Mouse (Mus musculus) kidney, embryonic 16.5 days (tissue): ENCODE measurements around the gene Agbl5. TPM values are rescaled to one million over a fixed set of nuclear protein-coding genes. Genes with fewer than 3 reads are reported as not detected.

Experiments
- ATAC-seq: fragments of 200-750 bp; cut with Nextera tagmentation; 2 replicates; pipeline ENCODE4 v1.8.0; 2017; ENCODE audit warnings: moderate TSS enrichment; ENCODE audit not compliant: low FRiP score, low TSS enrichment
- H3K27ac ChIP-seq: fragments of 300-500 bp; sonication (generic); 2 replicates; pipeline ENCODE4 v1.5.1; 2014; ENCODE audit warnings: low read length
- H3K27me3 ChIP-seq: fragments of 300-500 bp; sonication (generic); 2 replicates; pipeline ENCODE4 v1.6.1; 2014; ENCODE audit warnings: low read length, control low read depth, mixed read lengths; ENCODE audit not compliant: insufficient read depth
- H3K36me3 ChIP-seq: fragments of 300-500 bp; sonication (generic); 2 replicates; pipeline ENCODE4 v1.6.1; 2014; ENCODE audit warnings: low read length, control low read depth, mixed read lengths; ENCODE audit not compliant: insufficient read depth
- H3K4me1 ChIP-seq: fragments of 300-500 bp; sonication (generic); 2 replicates; pipeline ENCODE4 v1.6.1; 2014; ENCODE audit warnings: low read length, control low read depth, mixed read lengths; ENCODE audit not compliant: insufficient read depth
- H3K4me2 ChIP-seq: fragments of 300-500 bp; sonication (generic); replicated peaks from 2 replicates; pipeline ENCODE4 v1.6.1; 2014; ENCODE audit warnings: low read depth, low read length
- H3K4me3 ChIP-seq: fragments of 300-500 bp; sonication (generic); 2 replicates; pipeline ENCODE4 v1.5.1; 2014; ENCODE audit warnings: mild to moderate bottlenecking, low read length
- H3K9ac ChIP-seq: fragments of 300-500 bp; sonication (generic); replicated peaks from 2 replicates; pipeline ENCODE4 v1.6.1; 2014; ENCODE audit warnings: low read length
- H3K9me3 ChIP-seq: fragments of 300-500 bp; sonication (generic); 2 replicates; pipeline ENCODE4 v1.6.1; 2016; ENCODE audit warnings: low read length, control low read depth
- WGBS: fragments of 180-500 bp; shearing (Covaris S2); extraction: QIAGEN DNeasy Blood & Tissue Kit; methylation state at CpG from one replicate; pipeline ENCODE4 v1.1.7; 2014; 5-methylcytosine and 5-hydroxymethylcytosine counted together
- polyA plus RNA-seq: library from polyadenylated mRNA; unstranded; fragments of >200 nt; fragmentation: Nextera tagmentation; extraction: Ambion mirVana; gene quantifications from 2 replicates; pipeline ENCODE4 v1.2.1, GENCODE M21; 2015

The Agbl5 gene
- polyA plus RNA-seq, 1 experiment from 2014 or later = 23.9 TPM

DNA sequence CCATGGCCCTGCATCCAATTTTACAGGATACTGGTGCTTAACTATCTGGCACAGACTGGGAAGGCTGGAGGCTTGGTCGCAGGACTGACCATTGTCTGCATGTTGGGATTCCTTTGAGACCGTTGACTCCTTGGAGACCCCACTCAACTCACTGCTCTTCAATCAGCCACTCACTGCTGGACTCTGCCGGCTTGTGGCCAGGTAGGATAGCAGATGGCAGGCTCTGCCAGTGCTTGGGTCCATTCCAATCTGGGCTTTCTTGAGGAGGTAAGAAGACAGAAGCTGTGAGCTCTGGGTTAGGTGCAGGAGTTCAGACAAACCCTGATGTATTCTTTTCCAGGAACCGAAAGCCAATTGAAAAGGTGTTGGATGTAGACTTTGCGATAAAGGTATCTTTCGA, 65.6 kb downstream of the Agbl5 start:
- 97% methylated on average over 6 of the region's 6 CpGs for WGBS
- Histone ChIP-seq H3K4me3 (no peak overlapping the region), H3K27me3 (no peaks in the 10 kb centered on the region), H3K9ac (no peak overlapping the region), H3K36me3 (peaks cover 58% of the 10 kb centered on the region), H3K9me3 (no peaks in the 10 kb centered on the region), H3K27ac (no peak overlapping the region), H3K4me1 (peaks cover 34% of the 10 kb centered on the region), H3K4me2 (no peak overlapping the region)
- ATAC-seq = no peak

- Histone ChIP-seq H3K4me2 (no peak overlapping the region), H3K36me3 (peaks cover 58% of the 10 kb centered on the region), H3K27me3 (no peaks in the 10 kb centered on the region), H3K4me3 (no peak overlapping the region), H3K27ac (no peak overlapping the region), H3K9me3 (no peaks in the 10 kb centered on the region), H3K4me1 (peaks cover 32% of the 10 kb centered on the region), H3K9ac (no peak overlapping the region)
- ATAC-seq = no peak
- 93% methylated on average over 9 of the region's 9 CpGs for WGBS
Observed at GRCm38 (mm10) chr5:30954556-30954955, 66.1 kb downstream of the Agbl5 start.

- Histone ChIP-seq H3K4me3 (no peak overlapping the region), H3K4me1 (peaks cover 28% of the 10 kb centered on the region), H3K27ac (no peak overlapping the region), H3K9ac (no peak overlapping the region), H3K27me3 (no peaks in the 10 kb centered on the region), H3K4me2 (no peak overlapping the region), H3K9me3 (no peaks in the 10 kb centered on the region), H3K36me3 (peaks cover 58% of the 10 kb centered on the region)
- 90% methylated on average over 6 of the region's 6 CpGs for WGBS
- no peak for ATAC-seq
Observed at GRCm38 (mm10) chr5:30955751-30956150, 67.3 kb downstream of the Agbl5 start.

Other genes starting within 250 kb of the Agbl5 start
- 31.0 and 33.9 TPM in 2 replicates for gene Slc35f6, start 240.8 kb upstream of the Agbl5 start, polyA plus RNA-seq
- 266 and 282 TPM in 2 replicates for gene Cenpa, start 221.9 kb upstream of the Agbl5 start, polyA plus RNA-seq
- gene Dpysl5, start 177.1 kb upstream of the Agbl5 start, polyA plus RNA-seq = 5.4 and 7.1 TPM in 2 replicates
- gene Mapre3, start 74.1 kb upstream of the Agbl5 start, polyA plus RNA-seq = 22.1 and 22.7 TPM in 2 replicates
- gene Tmem214, start 20.7 kb upstream of the Agbl5 start, polyA plus RNA-seq = 96.8 and 98.3 TPM in 2 replicates
- 457 and 467 TPM in 2 replicates for gene Ost4, start 19.1 kb downstream of the Agbl5 start, polyA plus RNA-seq
- gene Emilin1, start 24.7 kb downstream of the Agbl5 start, polyA plus RNA-seq = 335 and 366 TPM in 2 replicates
- gene Khk, start 32.7 kb downstream of the Agbl5 start, polyA plus RNA-seq = 38.8 and 41.4 TPM in 2 replicates
- gene Cgref1, start 56.9 kb downstream of the Agbl5 start, polyA plus RNA-seq = 17.9 and 20.3 TPM in 2 replicates
- gene Preb, start 71.7 kb downstream of the Agbl5 start, polyA plus RNA-seq = 172 TPM in 2 replicates
- 1.9 and 2.2 TPM in 2 replicates for gene Tcf23, start 80.0 kb downstream of the Agbl5 start, polyA plus RNA-seq
- 158 and 163 TPM in 2 replicates for gene Atraid, start 159.6 kb downstream of the Agbl5 start, polyA plus RNA-seq
- gene Slc5a6, start 160.2 kb downstream of the Agbl5 start, polyA plus RNA-seq = 14.6 and 14.7 TPM in 2 replicates
- gene Cad, start 166.1 kb downstream of the Agbl5 start, polyA plus RNA-seq = 36.0 and 38.7 TPM in 2 replicates
- gene Dnajc5g, start 217.6 kb downstream of the Agbl5 start, polyA plus RNA-seq = not detected in 2 replicates
- gene Slc30a3, start 219.5 kb downstream of the Agbl5 start, polyA plus RNA-seq = 3.4 and 4.5 TPM in 2 replicates
- gene Trim54, start 228.0 kb downstream of the Agbl5 start, polyA plus RNA-seq = 0.19 and 0.28 TPM in 2 replicates